Mouse (Mus musculus) ES-Bruce4 (cell line): ENCODE measurements around the gene Dhrs7. TPM values are rescaled to one million over a fixed set of nuclear protein-coding genes. Genes with fewer than 3 reads are reported as not detected.

Experiments used
- H3K27ac ChIP-seq: 2 replicates; pipeline ENCODE4 v1.5.1; 2012; ENCODE audit warnings: low read length, inconsistent platforms; ENCODE audit not compliant: insufficient read depth
- H3K27me3 ChIP-seq: 2 replicates; pipeline ENCODE4 v1.6.1; 2012; ENCODE audit warnings: mild to moderate bottlenecking, low read length, inconsistent platforms; ENCODE audit not compliant: control insufficient read depth, poor library complexity, insufficient read depth, severe bottlenecking
- H3K36me3 ChIP-seq: 2 replicates; pipeline ENCODE4 v1.6.1; 2012; ENCODE audit warnings: inconsistent platforms, mild to moderate bottlenecking, low read length, moderate library complexity; ENCODE audit not compliant: control insufficient read depth, poor library complexity, insufficient read depth, severe bottlenecking
- H3K4me1 ChIP-seq: one replicate; pipeline ENCODE4 v1.8.1; 2011; ENCODE audit warnings: low read length; ENCODE audit not compliant: control insufficient read depth, insufficient read depth
- H3K4me3 ChIP-seq: 2 replicates; pipeline ENCODE4 v1.5.1; 2011; ENCODE audit warnings: low read depth, mild to moderate bottlenecking, low read length
- H3K9ac ChIP-seq: 2 replicates; pipeline ENCODE4 v1.6.1; 2012; ENCODE audit warnings: low read depth, mild to moderate bottlenecking, inconsistent platforms; ENCODE audit not compliant: poor library complexity, severe bottlenecking
- H3K9me3 ChIP-seq: replicated peaks from 2 replicates; pipeline ENCODE4 v1.6.1; 2012; ENCODE audit warnings: mild to moderate bottlenecking, low read length, inconsistent platforms; ENCODE audit not compliant: control insufficient read depth, poor library complexity, insufficient read depth, severe bottlenecking
- CTCF ChIP-seq: IDR thresholded peaks from one replicate; pipeline ENCODE4 v1.8.1; 2011; ENCODE audit warnings: low read depth, low read length
- EP300 ChIP-seq: IDR thresholded peaks from 2 replicates; pipeline ENCODE4 v1.6.1; 2011; ENCODE audit warnings: low read depth, low read length; ENCODE audit not compliant: insufficient read depth
- POLR2A ChIP-seq: IDR thresholded peaks from one replicate; pipeline ENCODE4 v1.8.1; 2011; ENCODE audit warnings: low read length; ENCODE audit not compliant: insufficient read depth
- polyA plus RNA-seq: library from polyadenylated mRNA; stranded (reverse); fragments of >200 nt; gene quantifications from 2 replicates; pipeline ENCODE4 v1.2.4, GENCODE M21; 2011; ENCODE audit warnings: low read depth; ENCODE audit not compliant: missing spikeins, insufficient read depth, insufficient read length

Gene Dhrs7
- polyA plus RNA-seq, 1 experiment: 42.7 TPM

DNA sequence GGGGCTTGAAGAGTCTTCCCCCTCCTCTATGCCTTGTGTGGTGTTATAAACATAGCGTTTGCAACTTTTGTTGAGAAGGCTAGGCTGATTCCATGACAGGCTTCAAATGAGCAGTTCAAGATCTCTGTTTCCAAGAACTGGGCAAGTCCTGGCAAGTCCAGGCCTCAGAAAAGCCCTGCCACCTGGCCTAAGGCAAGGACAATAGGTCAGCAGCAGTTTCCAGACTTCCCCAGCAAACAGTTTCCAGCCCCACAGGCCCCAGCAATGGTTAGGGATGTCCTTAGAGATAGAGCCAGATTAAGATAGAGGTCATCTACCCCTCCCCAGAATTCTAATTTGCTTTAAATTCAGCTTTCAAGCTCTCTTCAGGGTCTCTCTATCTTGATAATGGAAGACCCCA, 17.2 kb upstream of the Dhrs7 start:
- Histone ChIP-seq H3K27ac (peak overlapping the region; percentile 77), H3K9ac (no peak overlapping the region), H3K36me3 (no peaks in the 10 kb centered on the region), H3K27me3 (no peaks in the 10 kb centered on the region), H3K9me3 (peaks cover 19% of the 10 kb centered on the region), H3K4me3 (no peak overlapping the region), H3K4me1 (no peaks in the 10 kb centered on the region)
- TF ChIP-seq POLR2A (no peak), EP300 (peak; percentile 94)

- Histone ChIP-seq H3K4me3 (no peak overlapping the region), H3K27me3 (no peaks in the 10 kb centered on the region), H3K4me1 (no peaks in the 10 kb centered on the region), H3K9ac (no peak overlapping the region), H3K36me3 (no peaks in the 10 kb centered on the region), H3K27ac (no peak overlapping the region), H3K9me3 (peaks cover 14% of the 10 kb centered on the region)
- TF ChIP-seq EP300 (no peak), POLR2A (no peak), CTCF (peak; percentile 40)
Measured at GRCm38 (mm10) chr12:72679635-72680034, 14.9 kb upstream of the Dhrs7 start.

- Histone ChIP-seq H3K27me3 (no peaks in the 10 kb centered on the region), H3K9me3 (peaks cover 2% of the 10 kb centered on the region; the same call in 1 of the 2 replicates), H3K9ac (no peak overlapping the region), H3K4me3 (no peak overlapping the region), H3K4me1 (no peaks in the 10 kb centered on the region), H3K36me3 (no peaks in the 10 kb centered on the region), H3K27ac (peak overlapping the region; percentile 57)
- TF ChIP-seq CTCF (no peak), POLR2A (no peak), EP300 (0 out of 2 replicates have a peak, but pooled peaks have one; percentile 43)
Measured at GRCm38 (mm10) chr12:72674820-72675219, 10.1 kb upstream of the Dhrs7 start.

DNA sequence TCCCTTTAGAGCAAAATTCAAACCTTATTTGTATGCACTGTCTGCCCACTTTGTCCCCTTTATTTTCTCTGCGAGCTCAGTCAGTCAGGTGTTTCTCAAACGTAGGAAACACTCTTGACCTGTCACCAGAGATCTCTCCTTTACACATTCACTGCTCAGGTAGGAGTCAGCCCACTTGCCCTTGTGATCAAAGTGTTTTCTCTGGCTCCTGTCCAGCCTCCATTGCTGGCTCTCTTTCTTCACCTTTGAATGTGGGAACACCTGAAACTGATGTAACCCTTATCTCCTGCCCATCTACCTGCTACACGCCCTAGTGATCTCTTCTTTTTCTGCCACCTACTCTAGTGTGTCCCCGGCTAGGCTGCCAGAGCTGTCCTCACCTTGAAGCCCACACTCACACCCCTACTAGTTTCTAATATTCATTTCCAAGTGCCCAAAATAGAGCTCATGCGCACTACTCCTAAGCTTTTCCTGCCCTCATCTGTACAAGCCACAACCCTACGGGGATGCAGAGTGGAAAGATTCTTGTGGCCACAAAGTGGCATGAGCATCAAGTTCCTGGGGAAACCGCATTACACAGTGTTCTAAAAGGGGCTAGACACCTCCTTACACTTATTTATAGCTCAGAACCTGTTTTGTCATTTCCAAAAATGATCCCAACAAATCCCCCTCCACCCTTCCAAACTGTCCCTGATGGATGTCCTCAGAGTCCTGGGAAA, 9.5 kb upstream of the Dhrs7 start:
- Histone ChIP-seq H3K4me3 (no peak overlapping the region), H3K4me1 (no peaks in the 10 kb centered on the region), H3K9ac (no peak overlapping the region), H3K27ac (0 out of 2 replicates have a peak overlapping the region, but pooled peaks have one; percentile 24), H3K9me3 (peaks cover 8% of the 10 kb centered on the region), H3K36me3 (no peaks in the 10 kb centered on the region), H3K27me3 (no peaks in the 10 kb centered on the region)
- TF ChIP-seq EP300 (no peak), CTCF (no peak), POLR2A (no peak)

DNA sequence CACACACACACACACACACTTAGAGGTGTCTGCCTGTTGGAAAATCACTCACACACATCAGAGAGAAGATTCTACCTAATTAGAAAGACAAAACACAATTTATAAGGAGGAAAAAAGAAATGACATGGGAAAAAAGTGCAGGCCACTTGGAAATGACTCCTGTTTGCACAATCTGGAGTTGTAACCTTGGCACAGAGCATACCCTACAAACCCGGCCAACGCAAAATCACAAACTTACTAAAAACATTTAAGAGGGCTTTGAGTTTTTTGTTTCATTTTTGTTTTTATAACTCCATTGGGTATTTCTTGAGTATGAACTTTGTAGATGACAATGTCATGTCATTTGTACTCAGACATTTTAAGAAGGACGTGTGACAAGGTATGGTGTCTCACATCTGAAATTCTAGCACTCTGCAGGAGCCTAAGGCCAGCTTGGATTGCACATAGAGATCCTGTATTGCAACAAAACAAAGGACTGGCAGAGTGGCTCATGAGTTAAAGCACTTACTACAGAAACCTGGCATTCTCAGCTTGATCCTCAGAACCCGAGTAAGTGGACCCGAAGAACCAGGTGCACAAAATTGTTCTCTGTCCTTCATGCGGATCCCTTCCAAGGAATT, 6.9 kb upstream of the Dhrs7 start:
- Histone ChIP-seq H3K9ac (no peak overlapping the region), H3K27me3 (no peaks in the 10 kb centered on the region), H3K27ac (no peak overlapping the region), H3K4me1 (peaks cover 1% of the 10 kb centered on the region), H3K9me3 (peaks cover 16% of the 10 kb centered on the region), H3K36me3 (no peaks in the 10 kb centered on the region), H3K4me3 (no peak overlapping the region)
- no peak for TF ChIP-seq POLR2A
- no peak for TF ChIP-seq EP300
- no peak for TF ChIP-seq CTCF

DNA sequence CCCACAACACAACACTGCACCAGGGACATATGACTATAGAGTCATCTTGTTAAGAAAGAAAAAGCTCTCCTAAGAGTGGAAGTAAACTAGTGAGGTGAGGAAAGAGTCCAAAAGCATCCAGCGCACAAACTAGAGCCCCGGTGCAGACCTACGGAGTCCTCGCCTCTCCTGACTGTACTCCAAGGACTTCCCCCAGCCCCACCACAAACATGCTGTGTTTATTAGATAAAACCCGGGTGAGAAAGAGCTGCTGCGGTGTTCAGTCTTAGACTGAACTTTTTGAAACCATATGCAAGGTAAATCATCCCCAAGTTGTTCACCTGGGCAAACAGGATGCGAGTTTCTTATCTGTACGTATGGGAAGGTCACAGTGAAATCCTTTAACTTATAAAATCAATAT, 6.2 kb upstream of the Dhrs7 start:
- no peaks in the 10 kb centered on the region for H3K27me3 ChIP-seq
- H3K9ac ChIP-seq: no peak overlapping the region
- H3K9me3 ChIP-seq: peaks cover 16% of the 10 kb centered on the region
- no peak overlapping the region for H3K4me3 ChIP-seq
- no peak overlapping the region for H3K27ac ChIP-seq
- H3K36me3 ChIP-seq: no peaks in the 10 kb centered on the region
- H3K4me1 ChIP-seq: peaks cover 1% of the 10 kb centered on the region
- no peak for TF ChIP-seq CTCF
- no peak for TF ChIP-seq EP300
- TF ChIP-seq POLR2A: no peak
